Mouse (Mus musculus) hindbrain, embryonic 14.5 days (tissue): ENCODE data around the gene Mettl7b. TPM values are rescaled to one million over a fixed set of nuclear protein-coding genes. Genes with fewer than 3 reads are reported as not detected.

Experiments
- ATAC-seq: fragments of 200-750 bp; cut with Nextera tagmentation; 2 replicates; pipeline ENCODE4 v1.8.0; 2017; ENCODE audit warnings: moderate number of reproducible peaks, mild to moderate bottlenecking, moderate TSS enrichment, moderate library complexity; ENCODE audit not compliant: low FRiP score
- DNase-seq: peaks from one replicate; pipeline ENCODE4 v3.0.0-alpha.2; 2015; ENCODE audit warnings: low spot score
- H3K27ac ChIP-seq: fragments of 300-500 bp; sonication (generic); 2 replicates; pipeline ENCODE4 v1.5.1; 2014; ENCODE audit warnings: mild to moderate bottlenecking, moderate library complexity
- H3K27me3 ChIP-seq: fragments of 300-500 bp; sonication (generic); 2 replicates; pipeline ENCODE4 v1.6.1; 2014; ENCODE audit warnings: mild to moderate bottlenecking, low read length, mixed read lengths; ENCODE audit not compliant: control insufficient read depth, insufficient read depth
- H3K36me3 ChIP-seq: fragments of 300-500 bp; sonication (generic); replicated peaks from 2 replicates; pipeline ENCODE4 v1.6.1; 2014; ENCODE audit not compliant: control insufficient read depth, insufficient read depth
- H3K4me1 ChIP-seq: fragments of 300-500 bp; sonication (generic); replicated peaks from 2 replicates; pipeline ENCODE4 v1.6.1; 2014; ENCODE audit warnings: antibody characterized with exemption, low read length, mixed read lengths; ENCODE audit not compliant: control insufficient read depth, insufficient read depth
- H3K4me2 ChIP-seq: fragments of 300-500 bp; sonication (generic); replicated peaks from 2 replicates; pipeline ENCODE4 v1.6.1; 2014; ENCODE audit warnings: mild to moderate bottlenecking, moderate library complexity
- H3K4me3 ChIP-seq: fragments of 300-500 bp; sonication (generic); replicated peaks from 2 replicates; pipeline ENCODE4 v1.5.1; 2014; ENCODE audit warnings: mild to moderate bottlenecking, low read length
- H3K9ac ChIP-seq: fragments of 300-500 bp; sonication (generic); 2 replicates; pipeline ENCODE4 v1.6.1; 2014
- H3K9me3 ChIP-seq: fragments of 300-500 bp; sonication (generic); 2 replicates; pipeline ENCODE4 v1.6.1; 2016; ENCODE audit warnings: low read length; ENCODE audit not compliant: control insufficient read depth
- WGBS: fragments of 180-500 bp; shearing (Covaris S2); extraction: QIAGEN DNeasy Blood & Tissue Kit; methylation state at CpG from one replicate; pipeline ENCODE4 v1.1.7; 2014; 5-methylcytosine and 5-hydroxymethylcytosine counted together
- polyA plus RNA-seq: library from polyadenylated mRNA; unstranded; fragments of >200 nt; fragmentation: Nextera tagmentation; extraction: Ambion mirVana; gene quantifications from 2 replicates; pipeline ENCODE4 v1.2.1, GENCODE M21; 2014

The Mettl7b gene
- polyA plus RNA-seq, 1 experiment from 2014 or later = not detected

- Histone ChIP-seq H3K36me3 (no peaks in the 10 kb centered on the region; the same call in 1 of the 2 replicates), H3K9ac (peak overlapping the region; percentile 64; the same call in 1 of the 2 replicates), H3K4me2 (peak overlapping the region; percentile 81), H3K4me3 (peak overlapping the region; percentile 53), H3K9me3 (no peaks in the 10 kb centered on the region), H3K27ac (peak overlapping the region; percentile 15), H3K27me3 (0 out of 2 replicates have a peak, but pooled peaks cover 9% of the 10 kb centered on the region), H3K4me1 (peaks cover 6% of the 10 kb centered on the region; the same call in 1 of the 2 replicates)
- no peak for DNase-seq
- no peak for ATAC-seq
- 55% methylated on average over 13 of the region's 13 CpGs for WGBS
These were observed 51.9 kb downstream of the Mettl7b start for GRCm38 (mm10) chr10:128908778-128909448.

Other genes starting within 250 kb of the Mettl7b start
- gene Dgka, start 216.1 kb downstream of the Mettl7b start, polyA plus RNA-seq = 6.9 and 7.7 TPM in 2 replicates
- 38.6 and 42.0 TPM in 2 replicates for gene Pym1, start 213.1 kb downstream of the Mettl7b start, polyA plus RNA-seq
- gene Mmp19, start 170.1 kb downstream of the Mettl7b start, polyA plus RNA-seq = 0.65 and 0.80 TPM in 2 replicates
- 34.6 and 35.1 TPM in 2 replicates for gene Dnajc14, start 156.9 kb downstream of the Mettl7b start, polyA plus RNA-seq
- gene Tmem198b, start 156.6 kb downstream of the Mettl7b start, polyA plus RNA-seq = 13.3 and 14.8 TPM in 2 replicates
- 137 and 139 TPM in 2 replicates for gene Sarnp, start 143.7 kb downstream of the Mettl7b start, polyA plus RNA-seq
- 27.8 and 28.4 TPM in 2 replicates for gene Ormdl2, start 139.3 kb downstream of the Mettl7b start, polyA plus RNA-seq
- gene Gdf11, start 69.3 kb downstream of the Mettl7b start, polyA plus RNA-seq = 5.9 and 6.7 TPM in 2 replicates
- 215 and 239 TPM in 2 replicates for gene Cd63, start 60.0 kb downstream of the Mettl7b start, polyA plus RNA-seq
- gene Rdh5, start 38.1 kb downstream of the Mettl7b start, polyA plus RNA-seq = 17.6 and 20.4 TPM in 2 replicates
- 228 and 269 TPM in 2 replicates for gene Bloc1s1, start 37.0 kb downstream of the Mettl7b start, polyA plus RNA-seq
- 6.2 and 7.2 TPM in 2 replicates for gene Itga7, start 27.2 kb downstream of the Mettl7b start, polyA plus RNA-seq
- gene Olfr9, start 28.4 kb upstream of the Mettl7b start, polyA plus RNA-seq = not detected in 2 replicates
- gene Olfr763, start 49.8 kb upstream of the Mettl7b start, polyA plus RNA-seq = not detected in 2 replicates
- not detected in 2 replicates for gene Olfr764-ps1, start 78.9 kb upstream of the Mettl7b start, polyA plus RNA-seq
- gene Olfr765, start 89.0 kb upstream of the Mettl7b start, polyA plus RNA-seq = not detected in 2 replicates
- gene Olfr766-ps1, start 108.0 kb upstream of the Mettl7b start, polyA plus RNA-seq = not detected in 2 replicates
- gene Olfr767, start 121.9 kb upstream of the Mettl7b start, polyA plus RNA-seq = not detected in 2 replicates
- not detected in 2 replicates for gene Olfr768, start 138.4 kb upstream of the Mettl7b start, polyA plus RNA-seq
- not detected in 2 replicates for gene Olfr769, start 156.9 kb upstream of the Mettl7b start, polyA plus RNA-seq
- not detected in 2 replicates for gene Olfr770, start 178.0 kb upstream of the Mettl7b start, polyA plus RNA-seq
- gene Olfr771, start 203.8 kb upstream of the Mettl7b start, polyA plus RNA-seq = not detected in 2 replicates
- gene Olfr772, start 216.9 kb upstream of the Mettl7b start, polyA plus RNA-seq = not detected in 2 replicates
- gene Olfr773, start 226.4 kb upstream of the Mettl7b start, polyA plus RNA-seq = not detected in 2 replicates